Mouse (Mus musculus): ENCODE results near the gene Nfkbib.

Nfkbib gene

GRCm38 (mm10) chr7:28717726-28718125, 49.6 kb downstream of the Nfkbib start:
- DNase-seq (ENCODE audit: low read depth, low spot score): no peak

GRCm38 (mm10) chr7:28716590-28717281, 50.6 kb downstream of the Nfkbib start, which contains the start of gene Fbxo17:
TSS of gene Fbxo17 (plus strand) at chr7:28716804.
- no peak for DNase-seq (ENCODE audit: low read depth, low spot score)

GRCm38 (mm10) chr7:28715598-28715997, 51.7 kb downstream of the Nfkbib start:
- DNase-seq (ENCODE audit: low read depth, low spot score): no peak

GRCm38 (mm10) chr7:28714667-28715066, 52.6 kb downstream of the Nfkbib start:
- DNase-seq (ENCODE audit: low read depth, low spot score): no peak

- DNase-seq (ENCODE audit: low read depth, low spot score): no peak
Observed at GRCm38 (mm10) chr7:28710962-28711361, 56.4 kb downstream of the Nfkbib start.

GRCm38 (mm10) chr7:28709454-28709853, 57.9 kb downstream of the Nfkbib start:
- DNase-seq (ENCODE audit: low read depth, low spot score): no peak
